Mouse (Mus musculus) liver, adult 2 months (tissue): ENCODE measurements around the gene Irf3. TPM values are rescaled to one million over a fixed set of nuclear protein-coding genes. Genes with fewer than 3 reads are reported as not detected.

Experiments used
- DNase-seq: peaks from one replicate; pipeline ENCODE4 v3.0.0-alpha.2; 2011; ENCODE audit warnings: low read depth, low spot score; ENCODE audit errors: extremely low read depth
- H3K27ac ChIP-seq: fragments of 200-500 bp; replicated peaks from 2 replicates; pipeline ENCODE4 v1.5.1; 2012; ENCODE audit warnings: low read depth, mild to moderate bottlenecking, control low read depth, inconsistent platforms, low read length; ENCODE audit not compliant: insufficient read depth
- H3K27me3 ChIP-seq: fragments of 200-500 bp; 2 replicates; pipeline ENCODE4 v1.6.1; 2012; ENCODE audit warnings: mild to moderate bottlenecking, moderate library complexity, low read length, inconsistent platforms; ENCODE audit not compliant: control insufficient read depth, insufficient read depth
- H3K36me3 ChIP-seq: fragments of 200-500 bp; 2 replicates; pipeline ENCODE4 v1.6.1; 2012; ENCODE audit warnings: low read length, inconsistent platforms; ENCODE audit not compliant: control insufficient read depth, insufficient read depth
- H3K4me1 ChIP-seq: fragments of 200-500 bp; 2 replicates; pipeline ENCODE4 v1.6.1; 2011; ENCODE audit warnings: low read length; ENCODE audit not compliant: control insufficient read depth, insufficient read depth
- H3K4me3 ChIP-seq: fragments of 200-500 bp; 2 replicates; pipeline ENCODE4 v1.5.1; 2011; ENCODE audit warnings: low read depth, mild to moderate bottlenecking, control low read depth, low read length, moderate library complexity; ENCODE audit not compliant: insufficient read depth
- H3K79me2 ChIP-seq: fragments of 200-500 bp; 2 replicates; pipeline ENCODE4 v1.6.1; 2012; ENCODE audit warnings: inconsistent platforms, mild to moderate bottlenecking, low read length, moderate library complexity; ENCODE audit not compliant: control insufficient read depth, insufficient read depth
- H3K9ac ChIP-seq: fragments of 200-500 bp; 2 replicates; pipeline ENCODE4 v1.6.1; 2012; ENCODE audit warnings: low read depth, mild to moderate bottlenecking, control low read depth, inconsistent platforms, low read length
- CTCF ChIP-seq: fragments of 200-500 bp; IDR thresholded peaks from 2 replicates; pipeline ENCODE4 v1.5.1; 2011; ENCODE audit warnings: low read depth, low read length, control low read depth
- POLR2A ChIP-seq: fragments of 200-500 bp; IDR thresholded peaks from 2 replicates; pipeline ENCODE4 v1.6.1; 2011; ENCODE audit warnings: low read length, control low read depth; ENCODE audit not compliant: insufficient read depth; ENCODE audit errors: extremely low read depth
- WGBS: fragments of 180-500 bp; shearing (Covaris S2); methylation state at CpG from one replicate; pipeline ENCODE4 v1.1.7; 2018; 5-methylcytosine and 5-hydroxymethylcytosine counted together
- polyA plus RNA-seq: library from polyadenylated mRNA; depleted of rRNA; stranded (reverse); fragments of >200 nt; gene quantifications from 2 replicates; pipeline ENCODE4 v1.2.3, GENCODE M21; 2012
- total RNA-seq: library from RNA; depleted of rRNA; stranded (reverse); fragments of >200 nt; gene quantifications from 2 replicates; pipeline ENCODE4 v1.2.3, GENCODE M21; 2014

Gene Irf3
- total and polyA plus RNA-seq, 2 experiments, result 59.0 to 101 TPM

GRCm38 (mm10) chr7:44978300-44978699, 19.1 kb upstream of the Irf3 start:
- Histone ChIP-seq H3K79me2 (no peaks in the 10 kb centered on the region), H3K27me3 (no peaks in the 10 kb centered on the region), H3K36me3 (peaks cover 4% of the 10 kb centered on the region; the same call in 1 of the 2 replicates), H3K9ac (no peak overlapping the region), H3K4me3 (no peak overlapping the region), H3K4me1 (no peaks in the 10 kb centered on the region), H3K27ac (no peak overlapping the region)
- DNase-seq, result no peak
- WGBS, result 88% methylated on average over 3 of the region's 3 CpGs
- TF ChIP-seq CTCF (no peak), POLR2A (no peak)

DNA sequence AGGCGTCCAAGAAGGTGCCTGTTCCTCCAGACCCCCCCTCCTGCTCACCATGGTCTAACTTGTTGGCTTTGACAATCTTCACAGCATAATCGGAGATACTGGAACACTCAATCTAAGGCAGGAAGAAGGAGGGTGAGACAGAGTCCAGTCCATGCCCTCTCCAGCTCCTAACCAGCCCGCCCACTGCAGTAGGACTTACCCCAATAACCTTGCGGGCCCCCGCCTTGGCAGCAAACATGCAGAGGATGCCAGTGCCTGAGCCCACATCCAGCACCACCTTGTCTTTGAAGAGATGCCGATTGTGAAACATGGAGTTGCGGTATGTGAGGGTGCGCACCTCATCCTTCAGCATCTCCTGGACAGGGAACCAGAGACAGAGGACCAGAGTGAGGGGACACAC, 15.9 kb upstream of the Irf3 start:
- no peak overlapping the region for H3K9ac ChIP-seq
- H3K4me3 ChIP-seq, result no peak overlapping the region
- no peak for DNase-seq
- 93% methylated on average over 8 of the region's 8 CpGs for WGBS
- H3K79me2 ChIP-seq, result peaks cover 2% of the 10 kb centered on the region; the same call in 1 of the 2 replicates
- peaks cover 4% of the 10 kb centered on the region; the same call in 1 of the 2 replicates for H3K36me3 ChIP-seq
- H3K4me1 ChIP-seq, result no peaks in the 10 kb centered on the region
- H3K27me3 ChIP-seq, result no peaks in the 10 kb centered on the region
- no peak for TF ChIP-seq POLR2A
- no peak for TF ChIP-seq CTCF
- no peak overlapping the region for H3K27ac ChIP-seq

DNA sequence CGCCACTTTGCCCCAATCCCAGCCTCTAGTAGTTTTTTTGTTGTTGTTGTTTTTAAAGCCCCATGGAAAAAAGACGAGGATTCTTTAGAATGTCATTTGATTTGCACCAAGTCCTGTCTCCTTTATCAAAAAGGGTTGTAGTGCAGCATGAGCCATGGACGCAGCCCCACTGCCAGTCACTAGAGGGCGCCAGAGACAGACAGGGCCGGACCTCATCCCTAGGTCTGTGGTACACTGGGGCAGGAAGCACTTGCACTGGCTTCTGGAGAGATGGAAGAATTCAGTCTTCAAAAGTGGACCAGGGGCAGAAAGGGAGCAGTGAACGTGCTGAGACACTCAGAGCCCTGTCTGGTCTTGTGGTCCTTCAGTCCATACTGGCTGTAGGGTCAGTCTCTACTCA, 14.4 kb upstream of the Irf3 start:
- TF ChIP-seq POLR2A (no peak), CTCF (peak; percentile 98)
- 28% methylated on average over 6 of the region's 6 CpGs for WGBS
- Histone ChIP-seq H3K79me2 (peaks cover 2% of the 10 kb centered on the region; the same call in 1 of the 2 replicates), H3K27ac (no peak overlapping the region), H3K9ac (no peak overlapping the region), H3K36me3 (peaks cover 4% of the 10 kb centered on the region; the same call in 1 of the 2 replicates), H3K27me3 (no peaks in the 10 kb centered on the region), H3K4me1 (peaks cover 6% of the 10 kb centered on the region), H3K4me3 (no peak overlapping the region)
- peak; percentile 47 for DNase-seq

DNA sequence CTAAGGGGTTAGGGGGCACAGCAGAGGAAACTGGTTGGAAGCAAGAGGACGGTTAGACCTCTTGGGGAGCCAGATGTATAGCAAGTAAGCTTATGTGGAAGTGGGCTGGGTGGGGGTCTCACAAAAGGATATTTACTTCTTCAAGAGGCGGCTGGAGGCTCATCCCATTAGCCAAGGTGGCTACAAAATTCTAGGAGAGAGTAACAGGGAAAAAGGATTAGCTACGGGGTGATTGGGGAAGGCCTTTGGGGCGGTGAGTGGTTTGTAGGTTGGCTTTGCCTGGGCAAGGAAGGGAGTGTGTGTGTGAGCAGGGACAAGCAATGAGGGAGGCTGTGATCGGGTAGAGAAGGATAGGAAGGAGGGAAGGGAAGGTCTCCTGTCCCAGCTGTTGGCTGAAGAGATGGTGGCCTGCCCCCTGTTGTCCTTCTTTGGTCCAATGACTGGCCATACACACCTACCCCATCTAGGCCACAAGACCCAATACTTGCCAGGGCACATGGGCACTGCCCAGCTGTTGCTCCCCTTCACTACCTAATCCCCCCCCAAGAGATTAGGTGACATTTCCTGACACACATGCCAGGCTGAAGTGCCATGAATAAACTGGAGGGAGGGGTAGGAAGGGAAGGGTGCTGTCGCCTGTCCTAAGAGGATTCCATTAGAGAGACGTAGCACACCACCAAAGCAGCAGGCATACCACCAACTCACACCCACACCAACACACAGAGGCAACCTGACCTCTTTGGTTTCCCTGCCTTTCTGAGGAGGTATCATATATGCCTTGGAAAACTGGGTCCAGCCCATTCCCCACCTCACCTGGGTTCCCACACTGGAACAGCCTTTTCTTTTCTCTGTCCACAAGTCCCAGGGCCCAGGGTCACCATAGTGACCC, 13.3 kb upstream of the Irf3 start:
- Histone ChIP-seq H3K27me3 (no peaks in the 10 kb centered on the region), H3K9ac (no peak overlapping the region), H3K4me3 (no peak overlapping the region)

DNA sequence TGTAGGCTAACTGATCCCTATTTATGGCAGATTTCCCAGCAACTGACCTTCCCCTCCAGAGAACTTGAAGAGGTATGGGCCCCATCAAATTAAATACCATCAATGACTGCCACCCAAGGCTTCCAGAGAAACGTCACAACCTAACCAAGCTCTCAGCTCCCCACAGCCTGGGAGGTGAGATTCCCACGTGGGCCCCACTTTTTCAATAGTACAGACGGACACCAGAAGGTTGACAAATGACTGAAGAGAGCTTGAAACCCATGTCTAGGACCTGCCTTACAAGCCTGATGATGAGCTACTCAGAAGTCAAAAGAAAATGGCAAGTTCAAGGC, 12.6 kb upstream of the Irf3 start:
- no peaks in the 10 kb centered on the region for H3K27me3 ChIP-seq
- H3K79me2 ChIP-seq, result peaks cover 5% of the 10 kb centered on the region; the same call in 1 of the 2 replicates
- TF ChIP-seq CTCF, result no peak
- no peak for TF ChIP-seq POLR2A
- peaks cover 8% of the 10 kb centered on the region for H3K4me1 ChIP-seq
- 51% methylated on average over 3 of the region's 3 CpGs for WGBS
- no peak for DNase-seq
- no peak overlapping the region for H3K27ac ChIP-seq
- no peak overlapping the region for H3K4me3 ChIP-seq
- H3K9ac ChIP-seq, result no peak overlapping the region
- peaks cover 4% of the 10 kb centered on the region; the same call in 1 of the 2 replicates for H3K36me3 ChIP-seq

More for the DNA sequence above, 13.3 kb upstream of the Irf3 start:
- DNase-seq, result no peak
- Histone ChIP-seq H3K27ac (no peak overlapping the region), H3K4me1 (peaks cover 8% of the 10 kb centered on the region), H3K36me3 (peaks cover 4% of the 10 kb centered on the region; the same call in 1 of the 2 replicates), H3K79me2 (peaks cover 4% of the 10 kb centered on the region; the same call in 1 of the 2 replicates)
- 85% methylated on average over 7 of the region's 7 CpGs for WGBS
- TF ChIP-seq POLR2A, result no peak
- no peak for TF ChIP-seq CTCF
